Mouse (Mus musculus): ENCODE results near the gene Grin2b. TPM values are rescaled to one million over a fixed set of nuclear protein-coding genes. Genes with fewer than 3 reads are reported as not detected.

Gene Grin2b
- polyA plus RNA-seq, 1 experiment, result 76.8 TPM

DNA sequence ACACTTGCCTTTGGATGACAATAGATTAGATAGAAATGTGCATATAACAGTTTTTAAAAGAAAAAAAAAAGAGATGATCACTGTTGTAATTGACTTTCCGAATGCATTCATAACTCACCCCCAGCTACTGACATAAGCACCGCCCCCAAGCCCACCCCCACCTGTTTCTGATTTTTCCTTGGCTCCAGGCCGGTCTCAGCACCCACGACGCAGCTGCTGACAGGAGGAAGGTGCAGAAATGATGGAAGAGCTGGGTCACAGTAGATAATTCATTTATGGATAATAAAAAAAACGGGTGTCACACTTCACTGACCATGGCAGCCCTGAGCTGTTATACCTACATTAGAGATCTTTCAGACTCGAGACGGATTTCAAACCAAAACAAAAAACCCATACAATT lies 373.4 kb downstream of the Grin2b start:
- Histone ChIP-seq H3K4me3 (ENCODE audit: insufficient read depth, low read depth, low read length) (no peak overlapping the region), H3K27ac (ENCODE audit: insufficient read depth, low read depth, low read length) (no peak overlapping the region), H3K4me1 (ENCODE audit: control insufficient read depth, insufficient read depth, low read length) (peaks cover 15% of the 10 kb centered on the region)
- TF ChIP-seq POLR2A (IDR thresholded peaks at IDR 0.05; ENCODE audit: insufficient read depth, low read depth, low read length) (no peak), CTCF (IDR thresholded peaks at IDR 0.05; ENCODE audit: insufficient read depth, low read depth, low read length) (no peak)
- WGBS, result 67% methylated on average over 8 of the region's 8 CpGs

DNA sequence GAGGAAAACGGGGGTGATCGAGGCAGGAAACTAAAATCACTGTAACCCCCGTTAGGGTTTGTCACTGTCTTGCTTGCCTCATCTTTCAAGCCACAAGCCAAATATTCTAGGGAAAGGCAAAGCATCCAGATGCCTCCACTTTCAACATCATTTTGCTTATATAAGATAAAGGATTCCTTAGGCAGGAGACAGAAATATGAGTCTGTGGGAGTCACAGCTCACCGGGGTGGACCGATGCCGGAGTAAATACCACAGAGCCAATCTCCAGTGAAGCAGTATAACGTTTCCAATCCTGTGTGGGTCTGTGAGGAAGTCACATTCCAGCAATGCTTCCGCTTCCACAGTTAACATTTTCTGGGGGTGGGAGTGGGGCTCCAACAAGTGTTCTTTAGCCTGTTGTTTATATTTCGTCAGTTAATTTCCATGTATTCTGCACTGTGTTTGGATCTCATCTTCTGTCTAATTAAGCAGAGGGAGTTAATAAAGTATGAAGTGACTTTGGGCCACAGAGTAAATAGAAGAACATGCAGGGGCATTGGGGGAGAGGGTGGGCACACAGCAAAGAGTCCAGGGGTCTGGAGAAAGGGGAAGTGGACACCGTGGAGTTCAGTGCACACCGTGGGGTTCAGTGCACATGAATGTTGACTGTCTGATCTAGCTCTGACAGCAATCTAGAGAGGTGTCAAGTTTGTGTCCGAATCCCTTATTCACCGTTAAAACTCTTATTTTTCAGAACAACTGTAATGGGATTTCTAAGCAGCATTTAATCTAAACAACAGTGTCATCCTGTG lies 374.9 kb downstream of the Grin2b start:
- no peak overlapping the region for H3K27ac ChIP-seq (ENCODE audit: insufficient read depth, low read depth, low read length)

GRCm38 (mm10) chr6:135797371-135798033 lies 375.8 kb downstream of the Grin2b start:
- no peak overlapping the region for H3K4me3 ChIP-seq (ENCODE audit: insufficient read depth, low read depth, low read length)
- peaks cover 15% of the 10 kb centered on the region for H3K4me1 ChIP-seq (ENCODE audit: control insufficient read depth, insufficient read depth, low read length)
- no peak overlapping the region for H3K27ac ChIP-seq (ENCODE audit: insufficient read depth, low read depth, low read length)
- 60% methylated on average over 10 of the region's 10 CpGs for WGBS
- TF ChIP-seq CTCF (IDR thresholded peaks at IDR 0.05; ENCODE audit: insufficient read depth, low read depth, low read length), result no peak
- TF ChIP-seq POLR2A (IDR thresholded peaks at IDR 0.05; ENCODE audit: insufficient read depth, low read depth, low read length), result no peak

More for the DNA sequence above, 374.9 kb downstream of the Grin2b start:
- WGBS, result 67% methylated on average over 13 of the region's 13 CpGs
- TF ChIP-seq CTCF (IDR thresholded peaks at IDR 0.05; ENCODE audit: insufficient read depth, low read depth, low read length), result no peak
- TF ChIP-seq POLR2A (IDR thresholded peaks at IDR 0.05; ENCODE audit: insufficient read depth, low read depth, low read length), result no peak
- peaks cover 15% of the 10 kb centered on the region for H3K4me1 ChIP-seq (ENCODE audit: control insufficient read depth, insufficient read depth, low read length)
- no peak overlapping the region for H3K4me3 ChIP-seq (ENCODE audit: insufficient read depth, low read depth, low read length)

DNA sequence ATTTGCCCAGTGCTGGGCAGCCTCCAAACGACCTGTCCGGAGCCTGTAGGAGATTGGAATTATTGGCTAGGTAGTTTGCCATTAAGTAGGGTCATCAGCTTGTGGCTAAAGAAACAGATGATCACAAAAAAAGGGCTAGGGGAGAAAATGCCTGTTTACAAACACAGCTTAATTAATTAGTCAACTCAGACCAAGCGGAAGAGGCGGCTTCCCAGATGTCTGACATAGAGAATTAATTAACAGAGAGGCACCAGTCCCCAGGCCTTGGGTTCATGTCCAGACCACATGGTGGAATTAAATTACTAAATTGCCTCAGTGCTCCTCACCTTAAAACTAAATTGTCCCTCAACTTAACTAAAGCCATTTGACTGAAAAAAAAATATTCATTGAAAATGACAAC lies 376.4 kb downstream of the Grin2b start:
- H3K27ac ChIP-seq (ENCODE audit: insufficient read depth, low read depth, low read length), result 0 out of 2 replicates have a peak overlapping the region, but pooled peaks have one; percentile 20
- TF ChIP-seq POLR2A (IDR thresholded peaks at IDR 0.05; ENCODE audit: insufficient read depth, low read depth, low read length) (no peak), CTCF (IDR thresholded peaks at IDR 0.05; ENCODE audit: insufficient read depth, low read depth, low read length) (no peak)
- no peak overlapping the region for H3K4me3 ChIP-seq (ENCODE audit: insufficient read depth, low read depth, low read length)
- WGBS, result 53% methylated on average over 4 of the region's 4 CpGs
- peaks cover 15% of the 10 kb centered on the region for H3K4me1 ChIP-seq (ENCODE audit: control insufficient read depth, insufficient read depth, low read length)

GRCm38 (mm10) chr6:135791412-135791811 lies 381.9 kb downstream of the Grin2b start:
- peaks cover 12% of the 10 kb centered on the region; the same call in 1 of the 2 replicates for H3K4me1 ChIP-seq (ENCODE audit: control insufficient read depth, insufficient read depth, low read length)
- 94% methylated on average over 4 of the region's 4 CpGs for WGBS
- TF ChIP-seq CTCF (IDR thresholded peaks at IDR 0.05; ENCODE audit: insufficient read depth, low read depth, low read length) (no peak), POLR2A (IDR thresholded peaks at IDR 0.05; ENCODE audit: insufficient read depth, low read depth, low read length) (no peak)
- H3K4me3 ChIP-seq (ENCODE audit: insufficient read depth, low read depth, low read length), result no peak overlapping the region
- H3K27ac ChIP-seq (ENCODE audit: insufficient read depth, low read depth, low read length), result no peak overlapping the region

- Histone ChIP-seq H3K4me1 (ENCODE audit: control insufficient read depth, insufficient read depth, low read length) (peaks cover 10% of the 10 kb centered on the region; the same call in 1 of the 2 replicates), H3K27ac (ENCODE audit: insufficient read depth, low read depth, low read length) (no peak overlapping the region), H3K4me3 (ENCODE audit: insufficient read depth, low read depth, low read length) (no peak overlapping the region)
- TF ChIP-seq POLR2A (IDR thresholded peaks at IDR 0.05; ENCODE audit: insufficient read depth, low read depth, low read length) (no peak), CTCF (IDR thresholded peaks at IDR 0.05; ENCODE audit: insufficient read depth, low read depth, low read length) (no peak)
- 77% methylated on average over 11 of the region's 11 CpGs for WGBS
Observed at GRCm38 (mm10) chr6:135789603-135790170, 383.6 kb downstream of the Grin2b start.

DNA sequence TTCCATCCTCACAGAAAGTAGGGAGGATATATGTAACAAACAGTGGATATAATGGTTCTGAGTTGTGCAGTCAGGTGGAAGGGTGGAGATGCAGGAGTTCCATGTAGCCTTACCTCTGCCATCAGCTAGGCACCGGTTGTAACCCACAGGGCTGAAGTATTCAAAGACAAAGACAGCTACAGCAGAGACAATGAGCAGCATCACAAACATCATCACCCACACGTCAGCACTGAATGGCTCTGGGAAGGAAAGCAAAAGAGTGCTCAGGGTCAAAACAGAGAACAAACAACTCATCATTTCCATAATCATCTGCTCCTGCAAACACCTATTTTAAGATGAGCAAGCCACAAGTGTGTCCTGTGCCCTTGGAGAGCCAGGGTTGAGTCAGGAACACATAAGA lies 398.6 kb downstream of the Grin2b start:
- WGBS, result 75% methylated on average over 2 of the region's 2 CpGs
- Histone ChIP-seq H3K4me3 (ENCODE audit: insufficient read depth, low read depth, low read length) (no peak overlapping the region), H3K27ac (ENCODE audit: insufficient read depth, low read depth, low read length) (no peak overlapping the region), H3K4me1 (ENCODE audit: control insufficient read depth, insufficient read depth, low read length) (no peaks in the 10 kb centered on the region)
- TF ChIP-seq POLR2A (IDR thresholded peaks at IDR 0.05; ENCODE audit: insufficient read depth, low read depth, low read length) (no peak), CTCF (IDR thresholded peaks at IDR 0.05; ENCODE audit: insufficient read depth, low read depth, low read length) (no peak)

DNA sequence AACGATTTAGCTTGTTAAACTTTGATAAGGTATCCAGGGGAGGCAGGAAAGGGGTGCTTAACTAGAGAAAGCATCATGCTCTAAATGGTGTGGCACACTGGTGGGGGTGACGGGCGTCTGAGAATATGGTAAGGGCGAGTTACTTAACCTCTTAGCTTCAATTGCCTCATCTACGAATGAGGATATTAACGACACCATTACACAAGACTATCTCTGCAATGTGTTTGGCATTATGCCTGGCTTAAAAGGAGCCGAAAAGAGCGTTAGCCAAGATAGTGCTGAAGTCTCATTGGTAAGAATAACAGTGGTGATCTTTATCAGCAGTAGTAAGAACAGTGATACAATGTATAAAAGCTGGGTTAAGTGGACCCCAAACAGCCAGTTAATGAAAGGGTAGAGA lies 405.7 kb downstream of the Grin2b start:
- Histone ChIP-seq H3K4me3 (ENCODE audit: insufficient read depth, low read depth, low read length) (no peak overlapping the region), H3K27ac (ENCODE audit: insufficient read depth, low read depth, low read length) (no peak overlapping the region), H3K4me1 (ENCODE audit: control insufficient read depth, insufficient read depth, low read length) (no peaks in the 10 kb centered on the region; the same call in 1 of the 2 replicates)
- TF ChIP-seq CTCF (IDR thresholded peaks at IDR 0.05; ENCODE audit: insufficient read depth, low read depth, low read length), result no peak
- TF ChIP-seq POLR2A (IDR thresholded peaks at IDR 0.05; ENCODE audit: insufficient read depth, low read depth, low read length), result no peak
- WGBS, result 50% methylated on average over 8 of the region's 8 CpGs

GRCm38 (mm10) chr6:135758735-135759134 lies 414.6 kb downstream of the Grin2b start:
- TF ChIP-seq CTCF (IDR thresholded peaks at IDR 0.05; ENCODE audit: insufficient read depth, low read depth, low read length), result no peak
- no peak for TF ChIP-seq POLR2A (IDR thresholded peaks at IDR 0.05; ENCODE audit: insufficient read depth, low read depth, low read length)
- 61% methylated on average over 1 of the region's 1 CpGs for WGBS

More at GRCm38 (mm10) chr6:135758735-135759134, 414.6 kb downstream of the Grin2b start:
- no peak overlapping the region for H3K4me3 ChIP-seq (ENCODE audit: insufficient read depth, low read depth, low read length)
- no peak overlapping the region for H3K27ac ChIP-seq (ENCODE audit: insufficient read depth, low read depth, low read length)
- no peaks in the 10 kb centered on the region; the same call in 1 of the 2 replicates for H3K4me1 ChIP-seq (ENCODE audit: control insufficient read depth, insufficient read depth, low read length)

Data from olfactory bulb, adult 2 months (tissue).